Mouse (Mus musculus): Measurements from ENCODE around the gene Tbc1d14.

GRCm38 (mm10) chr5:36471206-36471605 is 121.9 kb downstream of the Tbc1d14 start:
- TF ChIP-seq POLR2A (IDR thresholded peaks at IDR 0.05; ENCODE audit: extremely low read depth, insufficient read depth, low read length) = no peak
- TF ChIP-seq CTCF (IDR thresholded peaks at IDR 0.05; ENCODE audit: low read depth, low read length) = no peak
